Comparison of ENCODE assay signal across 14 mouse cellular contexts in the genomic region with DNA sequence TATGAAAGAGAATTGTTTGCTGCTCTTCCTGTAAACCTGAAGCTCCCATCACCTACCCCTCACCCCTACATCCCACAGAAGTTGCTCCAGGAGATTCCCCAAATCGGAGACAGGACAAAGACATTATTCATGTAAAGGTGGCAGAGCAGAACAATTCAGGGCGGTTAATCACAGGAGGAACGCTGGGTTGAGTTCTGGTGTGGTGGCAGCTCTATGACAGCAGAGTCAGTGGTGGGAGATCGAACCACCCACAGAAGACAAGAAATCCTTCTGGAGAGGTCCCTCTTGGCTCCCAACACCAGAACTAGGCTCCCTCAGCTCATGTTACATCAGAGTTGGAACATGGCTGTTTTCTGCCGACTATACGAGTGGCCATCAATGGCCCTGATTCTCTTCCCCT. TPM values are rescaled to one million over a fixed set of nuclear protein-coding genes. Genes with fewer than 3 reads are reported as not detected.
DNase-seq lines count a peak whose midpoint lies in the region; ATAC-seq and TF ChIP-seq lines count a peak whose summit lies in the region.
"Had no signal": no experiment of that assay in that cellular context is flagged by ENCODE, and none has a peak within 500 bp of the region (broad histone marks: within the 10 kb centered on the region; RNA-seq: fewer than 3 reads in every experiment).

No protein-coding gene starts in this region.

- H3K27me3 ChIP-seq in forebrain, embryonic 12.5 days: no peaks in the 10 kb centered on the region
- H3K27me3 ChIP-seq in forebrain, postnatal 0 days (ENCODE audit: insufficient read depth, low read length): no peaks in the 10 kb centered on the region
- H3K27me3 ChIP-seq in embryonic facial prominence, embryonic 14.5 days (replicated peaks; ENCODE audit: control insufficient read depth, insufficient read depth, low read length): no peaks in the 10 kb centered on the region
- H3K27me3 ChIP-seq in limb, embryonic 10.5 days (ENCODE audit: low read depth, poor library complexity, severe bottlenecking): no peaks in the 10 kb centered on the region
- H3K27me3 ChIP-seq: liver, embryonic 13.5 days had no signal

- H3K4me1 ChIP-seq in forebrain, embryonic 12.5 days: peaks cover 11% of the 10 kb centered on the region
- H3K4me1 ChIP-seq in forebrain, postnatal 0 days (ENCODE audit: insufficient read depth): no peaks in the 10 kb centered on the region
- peaks cover 0 to 6% of the 10 kb centered on the region in 2 experiments; a peak in 2 of 4 replicates for H3K4me1 ChIP-seq in ES-E14 (ENCODE audit: control insufficient read depth in 2 of 2, insufficient read depth in 2 of 2, low read length in 2 of 2, poor library complexity in 1 of 2)
- peaks cover 15% of the 10 kb centered on the region for H3K4me1 ChIP-seq in embryonic facial prominence, embryonic 14.5 days (ENCODE audit: control insufficient read depth, insufficient read depth, low read length)
- peaks cover 14% of the 10 kb centered on the region for H3K4me1 ChIP-seq in limb, embryonic 10.5 days
- H3K4me1 ChIP-seq: liver, embryonic 13.5 days had no signal

- ATAC-seq in forebrain, embryonic 12.5 days (ENCODE audit: low FRiP score): no peak
- no peak for ATAC-seq in forebrain, postnatal 0 days
- ATAC-seq in embryonic facial prominence, embryonic 14.5 days (ENCODE audit: low read depth): peak; percentile 5; the same call in 1 of the 2 replicates

- peak overlapping the region; percentile 19; the same call in 1 of the 2 replicates for H3K4me2 ChIP-seq in forebrain, embryonic 12.5 days
- no peak overlapping the region for H3K4me2 ChIP-seq in forebrain, postnatal 0 days (ENCODE audit: low read depth)
- no peak overlapping the region for H3K4me2 ChIP-seq in embryonic facial prominence, embryonic 14.5 days (ENCODE audit: low read depth, low read length)
- H3K4me2 ChIP-seq: liver, embryonic 13.5 days had no signal

- DNase-seq in forebrain, postnatal 0 days: no peak
- peak; percentile 1 for DNase-seq in ES-E14 (ENCODE audit: low read depth, low spot score)
- DNase-seq in embryonic facial prominence, embryonic 14.5 days (ENCODE audit: low spot score): no peak
- no peak for DNase-seq in limb, embryonic 10.5 days (ENCODE audit: low spot score)
- DNase-seq in ovary, postnatal 36 days (ENCODE audit: low spot score): no peak
- no peak for DNase-seq in cerebellum, adult 18-20 months
- DNase-seq in left cerebral cortex, adult 8-10 months (ENCODE audit: low spot score in 2 of 2): no peak
- DNase-seq: B cell, adult 2 months; liver, embryonic 13.5 days; lung, postnatal 36 days; right cerebral cortex, postnatal 14 days; thymus, postnatal 4 days had no signal

- no peaks in the 10 kb centered on the region for H3K36me3 ChIP-seq in forebrain, embryonic 12.5 days (replicated peaks)
- H3K36me3 ChIP-seq in forebrain, postnatal 0 days (ENCODE audit: insufficient read depth): no peaks in the 10 kb centered on the region
- H3K36me3 ChIP-seq in ES-E14 (ENCODE audit: control insufficient read depth, insufficient read depth, low read length, poor library complexity, severe bottlenecking): no peaks in the 10 kb centered on the region
- H3K36me3 ChIP-seq in embryonic facial prominence, embryonic 14.5 days (ENCODE audit: control insufficient read depth, insufficient read depth, low read length): no peaks in the 10 kb centered on the region
- H3K36me3 ChIP-seq in limb, embryonic 10.5 days: no peaks in the 10 kb centered on the region
- H3K36me3 ChIP-seq: liver, embryonic 13.5 days had no signal

- H3K9me3 ChIP-seq in forebrain, embryonic 12.5 days: no peaks in the 10 kb centered on the region
- H3K9me3 ChIP-seq in forebrain, postnatal 0 days (ENCODE audit: low read length): 0 out of 2 replicates have a peak, but pooled peaks cover 3% of the 10 kb centered on the region
- H3K9me3 ChIP-seq in ES-E14 (ENCODE audit: control insufficient read depth, insufficient read depth, low read depth, low read length): no peaks in the 10 kb centered on the region
- no peaks in the 10 kb centered on the region for H3K9me3 ChIP-seq in embryonic facial prominence, embryonic 14.5 days (ENCODE audit: control insufficient read depth, low read length)
- no peaks in the 10 kb centered on the region for H3K9me3 ChIP-seq in limb, embryonic 10.5 days (replicated peaks)
- H3K9me3 ChIP-seq: liver, embryonic 13.5 days had no signal

- H3K4me3 ChIP-seq in forebrain, embryonic 12.5 days (replicated peaks): no peak overlapping the region
- H3K4me3 ChIP-seq in forebrain, postnatal 0 days (ENCODE audit: low read depth, low read length): no peak overlapping the region
- no peak overlapping the region for H3K4me3 ChIP-seq in ES-E14 (ENCODE audit: insufficient read depth in 1 of 2, low read depth in 1 of 2, low read length in 2 of 2, poor library complexity in 1 of 2, severe bottlenecking in 1 of 2)
- no peak overlapping the region for H3K4me3 ChIP-seq in embryonic facial prominence, embryonic 14.5 days (ENCODE audit: low read depth, low read length)
- H3K4me3 ChIP-seq in limb, embryonic 10.5 days: no peak overlapping the region
- H3K4me3 ChIP-seq: liver, embryonic 13.5 days had no signal

- TF ChIP-seq CTCF in forebrain, postnatal 0 days (IDR thresholded peaks at IDR 0.05; ENCODE audit: low read depth): no peak

- 34% methylated on average over 6 of the region's 6 CpGs for WGBS in forebrain, embryonic 12.5 days
- WGBS in forebrain, postnatal 0 days: 34% methylated on average over 6 of the region's 6 CpGs
- WGBS in embryonic facial prominence, embryonic 14.5 days: 43% methylated on average over 6 of the region's 6 CpGs
- 60% methylated on average over 6 of the region's 6 CpGs for WGBS in limb, embryonic 10.5 days

- H3K9ac ChIP-seq in forebrain, embryonic 12.5 days: no peak overlapping the region
- no peak overlapping the region for H3K9ac ChIP-seq in forebrain, postnatal 0 days
- no peak overlapping the region for H3K9ac ChIP-seq in ES-E14 (ENCODE audit: insufficient read depth, low read depth, low read length, poor library complexity, severe bottlenecking)
- H3K9ac ChIP-seq in embryonic facial prominence, embryonic 14.5 days (ENCODE audit: low read depth, low read length): no peak overlapping the region
- H3K9ac ChIP-seq: liver, embryonic 13.5 days had no signal

- H3K27ac ChIP-seq in forebrain, embryonic 12.5 days: peak overlapping the region; percentile 78
- H3K27ac ChIP-seq in forebrain, postnatal 0 days (ENCODE audit: low read depth, low read length): no peak overlapping the region
- H3K27ac ChIP-seq in ES-E14 (ENCODE audit: insufficient read depth, low read depth, low read length, poor library complexity, severe bottlenecking): no peak overlapping the region
- no peak overlapping the region for H3K27ac ChIP-seq in embryonic facial prominence, embryonic 14.5 days (replicated peaks; ENCODE audit: low read depth, low read length)
- H3K27ac ChIP-seq in limb, embryonic 10.5 days: peak overlapping the region; percentile 50
- H3K27ac ChIP-seq: liver, embryonic 13.5 days had no signal

- in situ Hi-C loops in ES-E14 (cut with MboI; ENCODE audit: low sequenced_read_pairs in 2 of 2, unreplicated experiment in 2 of 2): no loop called here

TF ChIP-seq in ES-E14, 5 proteins besides CTCF, POLR2A, EP300 and RAD21:
- no peak for TF ChIP-seq CHD2 (IDR thresholded peaks at IDR 0.05; ENCODE audit: low read depth, low read length)
- no peak for TF ChIP-seq HCFC1 (IDR thresholded peaks at IDR 0.05; ENCODE audit: borderline replicate concordance, insufficient read depth, low read length)
- TF ChIP-seq ZC3H11A (IDR thresholded peaks at IDR 0.05; ENCODE audit: borderline replicate concordance, low read depth, low read length): no peak

RNA-seq across cellular contexts. Expression of gene Akap6, which starts 27.2 kb away (rescaled TPM):
- 18.3 and 21.0 TPM in 2 replicates for polyA plus RNA-seq in forebrain, embryonic 12.5 days (2016; fragmentation: Nextera tagmentation; extraction: Ambion mirVana)
- 58.9 and 68.9 TPM in 2 replicates for total RNA-seq in forebrain, postnatal 0 days (2014; rRNA removed)
- polyA plus RNA-seq in forebrain, postnatal 0 days (2015; fragmentation: Nextera tagmentation; extraction: Ambion mirVana): 7.2 and 14.4 TPM in 2 replicates
- under 0.01 and 0.09 TPM in 2 replicates for total RNA-seq in ES-E14 (2012; rRNA removed)
- polyA plus RNA-seq in embryonic facial prominence, embryonic 14.5 days (2014; fragmentation: Nextera tagmentation; extraction: Ambion mirVana): 5.8 and 7.9 TPM in 2 replicates
- 0.18 and 0.26 TPM in 2 replicates for polyA plus RNA-seq in limb, embryonic 10.5 days (2016; fragmentation: Nextera tagmentation; extraction: Ambion mirVana)
- total RNA-seq in left cerebral cortex, adult 8-10 months (2022): 100 to 1,000 TPM; 147 to 178 (median 161) TPM
- total RNA-seq: MEL had no signal

Comparison
In these comparisons a context has a peak if more than half of its experiments do, and no peak if none do; other contexts are left out.
1. H3K27ac ChIP-seq: peak in forebrain, embryonic 12.5 days (single experiment) and limb, embryonic 10.5 days (single experiment); none in forebrain, postnatal 0 days (single experiment), ES-E14 (single experiment) and embryonic facial prominence, embryonic 14.5 days (single experiment).